Mouse (Mus musculus) midbrain, postnatal 0 days (tissue): ENCODE results near the gene Pitpnm2. TPM values are rescaled to one million over a fixed set of nuclear protein-coding genes. Genes with fewer than 3 reads are reported as not detected.
A peak's percentile ranks its signal among the peaks of the same experiment; 100 is the strongest.

ENCODE experiments used
- ATAC-seq: fragments of 200-750 bp; cut with Nextera tagmentation; 2 replicates; pipeline ENCODE4 v1.8.0; 2017; ENCODE audit warnings: moderate number of reproducible peaks, mild to moderate bottlenecking, moderate TSS enrichment, moderate library complexity; ENCODE audit not compliant: low FRiP score
- DNase-seq: peaks from one replicate; pipeline ENCODE4 v3.0.0-alpha.2; 2015; ENCODE audit warnings: low spot score
- H3K27ac ChIP-seq: fragments of 300-500 bp; sonication (generic); 2 replicates; pipeline ENCODE4 v1.5.1; 2014; ENCODE audit warnings: low read depth, mild to moderate bottlenecking, low read length, mixed read lengths
- H3K27me3 ChIP-seq: fragments of 300-500 bp; sonication (generic); 2 replicates; pipeline ENCODE4 v1.6.1; 2014; ENCODE audit warnings: low read length, control low read depth, mixed read lengths; ENCODE audit not compliant: insufficient read depth
- H3K36me3 ChIP-seq: fragments of 300-500 bp; sonication (generic); 2 replicates; pipeline ENCODE4 v1.6.1; 2014; ENCODE audit warnings: low read length, control low read depth, mixed read lengths; ENCODE audit not compliant: insufficient read depth
- H3K4me1 ChIP-seq: fragments of 300-500 bp; sonication (generic); 2 replicates; pipeline ENCODE4 v1.6.1; 2014; ENCODE audit warnings: mild to moderate bottlenecking, control low read depth, antibody characterized with exemption, low read length, mixed read lengths; ENCODE audit not compliant: insufficient read depth
- H3K4me2 ChIP-seq: fragments of 300-500 bp; sonication (generic); 2 replicates; pipeline ENCODE4 v1.6.1; 2014; ENCODE audit warnings: low read depth, mild to moderate bottlenecking, low read length, mixed read lengths; ENCODE audit not compliant: poor library complexity, severe bottlenecking
- H3K4me3 ChIP-seq: fragments of 300-500 bp; sonication (generic); 2 replicates; pipeline ENCODE4 v1.5.1; 2014; ENCODE audit warnings: low read depth, mild to moderate bottlenecking, low read length, moderate library complexity
- H3K9ac ChIP-seq: fragments of 300-500 bp; sonication (generic); replicated peaks from 2 replicates; pipeline ENCODE4 v1.6.1; 2014; ENCODE audit warnings: mild to moderate bottlenecking, low read length, moderate library complexity, mixed read lengths; ENCODE audit not compliant: poor library complexity, severe bottlenecking
- H3K9me3 ChIP-seq: fragments of 300-500 bp; sonication (generic); 2 replicates; pipeline ENCODE4 v1.6.1; 2016; ENCODE audit warnings: low read length, control low read depth
- CTCF ChIP-seq: IDR thresholded peaks from 2 replicates; pipeline ENCODE4 v1.5.1; 2016; ENCODE audit warnings: antibody characterized with exemption, mild to moderate bottlenecking
- WGBS: fragments of 180-500 bp; shearing (Covaris S2); extraction: QIAGEN DNeasy Blood & Tissue Kit; methylation state at CpG from one replicate; pipeline ENCODE4 v1.1.7; 2014; 5-methylcytosine and 5-hydroxymethylcytosine counted together
- polyA plus RNA-seq: library from polyadenylated mRNA; unstranded; fragments of >200 nt; fragmentation: Nextera tagmentation; extraction: Ambion mirVana; gene quantifications from 2 replicates; pipeline ENCODE4 v1.2.1, GENCODE M21; 2015
- total RNA-seq: library from RNA; depleted of rRNA; stranded (reverse); fragments of >200 nt; gene quantifications from 2 replicates; pipeline ENCODE4 v1.2.3, GENCODE M21; 2014

The Pitpnm2 gene
- total and polyA plus RNA-seq, 2 experiments from 2014 or later, result 10.1 to 66.2 TPM

GRCm38 (mm10) chr5:124173012-124173985 is 76.3 kb downstream of the Pitpnm2 start:
- Histone ChIP-seq H3K27ac (no peak overlapping the region), H3K4me2 (no peak overlapping the region), H3K27me3 (no peaks in the 10 kb centered on the region), H3K4me1 (peaks cover 11% of the 10 kb centered on the region; the same call in 1 of the 2 replicates), H3K36me3 (no peaks in the 10 kb centered on the region), H3K9me3 (no peaks in the 10 kb centered on the region), H3K9ac (no peak overlapping the region), H3K4me3 (no peak overlapping the region)
- WGBS, result 66% methylated on average over 15 of the region's 15 CpGs
- ATAC-seq (peak; percentile 59; the same call in 1 of the 2 replicates), DNase-seq (peak; percentile 76)
- TF ChIP-seq CTCF, result no peak

GRCm38 (mm10) chr5:124172246-124172645 is 77.3 kb downstream of the Pitpnm2 start:
- TF ChIP-seq CTCF, result no peak
- Histone ChIP-seq H3K4me3 (no peak overlapping the region), H3K4me2 (no peak overlapping the region), H3K9ac (no peak overlapping the region), H3K36me3 (no peaks in the 10 kb centered on the region), H3K27me3 (no peaks in the 10 kb centered on the region), H3K27ac (no peak overlapping the region), H3K4me1 (peaks cover 11% of the 10 kb centered on the region; the same call in 1 of the 2 replicates), H3K9me3 (no peaks in the 10 kb centered on the region)
- no peak for ATAC-seq
- WGBS, result 90% methylated on average over 4 of the region's 4 CpGs
- DNase-seq, result no peak

GRCm38 (mm10) chr5:124171781-124172180 is 77.8 kb downstream of the Pitpnm2 start:
- WGBS, result 68% methylated on average over 9 of the region's 9 CpGs
- TF ChIP-seq CTCF, result no peak
- H3K27me3 ChIP-seq, result no peaks in the 10 kb centered on the region

GRCm38 (mm10) chr5:124169224-124169621 is 80.3 kb downstream of the Pitpnm2 start:
- DNase-seq (no peak), ATAC-seq (no peak)
- Histone ChIP-seq H3K9me3 (no peaks in the 10 kb centered on the region), H3K27ac (no peak overlapping the region), H3K36me3 (no peaks in the 10 kb centered on the region), H3K4me1 (peaks cover 10% of the 10 kb centered on the region; the same call in 1 of the 2 replicates), H3K4me3 (no peak overlapping the region), H3K27me3 (no peaks in the 10 kb centered on the region), H3K4me2 (no peak overlapping the region), H3K9ac (no peak overlapping the region)
- TF ChIP-seq CTCF, result no peak
- 69% methylated on average over 3 of the region's 3 CpGs for WGBS

More at GRCm38 (mm10) chr5:124171781-124172180, 77.8 kb downstream of the Pitpnm2 start:
- DNase-seq (no peak), ATAC-seq (no peak)
- Histone ChIP-seq H3K9me3 (no peaks in the 10 kb centered on the region), H3K4me2 (no peak overlapping the region), H3K4me1 (peaks cover 11% of the 10 kb centered on the region; the same call in 1 of the 2 replicates), H3K9ac (no peak overlapping the region), H3K27ac (no peak overlapping the region), H3K4me3 (no peak overlapping the region), H3K36me3 (no peaks in the 10 kb centered on the region)

- ATAC-seq (no peak), DNase-seq (no peak)
- Histone ChIP-seq H3K9ac (no peak overlapping the region), H3K4me2 (no peak overlapping the region), H3K27me3 (no peaks in the 10 kb centered on the region), H3K4me3 (no peak overlapping the region), H3K4me1 (peaks cover 10% of the 10 kb centered on the region; the same call in 1 of the 2 replicates), H3K9me3 (no peaks in the 10 kb centered on the region), H3K36me3 (no peaks in the 10 kb centered on the region), H3K27ac (no peak overlapping the region)
- TF ChIP-seq CTCF, result no peak
- 89% methylated on average over 12 of the region's 12 CpGs for WGBS
Measured at GRCm38 (mm10) chr5:124168428-124169223, 80.9 kb downstream of the Pitpnm2 start.
